Mouse (Mus musculus) thymus, postnatal 14 days (tissue): ENCODE measurements around the gene Pgs1.

Experiments used
- DNase-seq: peaks from one replicate; pipeline ENCODE4 v3.0.0; 2021

The Pgs1 gene

GRCm38 (mm10) chr11:118004217-118004616 is 18.1 kb downstream of the Pgs1 start:
- DNase-seq, result no peak

GRCm38 (mm10) chr11:118007460-118008143 is 21.5 kb downstream of the Pgs1 start:
- DNase-seq, result peak; percentile 44

- DNase-seq, result no peak
Measured at GRCm38 (mm10) chr11:118008144-118008805, 22.2 kb downstream of the Pgs1 start.

- DNase-seq, result no peak
Measured at GRCm38 (mm10) chr11:118008843-118009242, 22.8 kb downstream of the Pgs1 start.

GRCm38 (mm10) chr11:118009865-118010571 is 23.9 kb downstream of the Pgs1 start:
- DNase-seq, result no peak

- DNase-seq, result no peak
Measured at GRCm38 (mm10) chr11:118012595-118012994, 26.5 kb downstream of the Pgs1 start.

GRCm38 (mm10) chr11:118013339-118013738 is 27.2 kb downstream of the Pgs1 start:
- DNase-seq, result no peak

GRCm38 (mm10) chr11:118014391-118014995 is 28.4 kb downstream of the Pgs1 start:
- peak; percentile 78 for DNase-seq

GRCm38 (mm10) chr11:118015381-118016145 is 29.5 kb downstream of the Pgs1 start:
- DNase-seq, result peak; percentile 53

- DNase-seq, result peak; percentile 49
Measured at GRCm38 (mm10) chr11:118018328-118018727, 32.2 kb downstream of the Pgs1 start.

GRCm38 (mm10) chr11:118021806-118022205 is 35.7 kb downstream of the Pgs1 start:
- peak; percentile 88 for DNase-seq

- DNase-seq, result no peak
Measured at GRCm38 (mm10) chr11:118023475-118023874, 37.4 kb downstream of the Pgs1 start.

- DNase-seq, result no peak
Measured at GRCm38 (mm10) chr11:118024111-118024510, 38.0 kb downstream of the Pgs1 start.

- DNase-seq, result no peak
Measured at GRCm38 (mm10) chr11:118029170-118029569, 43.1 kb downstream of the Pgs1 start.

- DNase-seq, result no peak
Measured at GRCm38 (mm10) chr11:118031134-118031533, 45.0 kb downstream of the Pgs1 start.

GRCm38 (mm10) chr11:118034395-118034794 is 48.3 kb downstream of the Pgs1 start:
- DNase-seq, result no peak

- no peak for DNase-seq
Measured at GRCm38 (mm10) chr11:118035068-118035467, 49.0 kb downstream of the Pgs1 start.

GRCm38 (mm10) chr11:118042791-118043190 is 56.7 kb downstream of the Pgs1 start:
- no peak for DNase-seq

- DNase-seq, result no peak
Measured at GRCm38 (mm10) chr11:118043293-118043907, 57.3 kb downstream of the Pgs1 start.

- DNase-seq, result no peak
Measured at GRCm38 (mm10) chr11:118049641-118050040, 63.5 kb downstream of the Pgs1 start.

- DNase-seq, result no peak
Measured at GRCm38 (mm10) chr11:118050174-118050573, 64.1 kb downstream of the Pgs1 start.

- DNase-seq, result no peak
Measured at GRCm38 (mm10) chr11:118058367-118058766, 72.3 kb downstream of the Pgs1 start.
